Mouse (Mus musculus): ENCODE measurements around the gene A630089N07Rik. TPM values are rescaled to one million over a fixed set of nuclear protein-coding genes. Genes with fewer than 3 reads are reported as not detected.

Gene A630089N07Rik
- polyA plus RNA-seq, 1 experiment from 2014 or later = 12.6 TPM

DNA sequence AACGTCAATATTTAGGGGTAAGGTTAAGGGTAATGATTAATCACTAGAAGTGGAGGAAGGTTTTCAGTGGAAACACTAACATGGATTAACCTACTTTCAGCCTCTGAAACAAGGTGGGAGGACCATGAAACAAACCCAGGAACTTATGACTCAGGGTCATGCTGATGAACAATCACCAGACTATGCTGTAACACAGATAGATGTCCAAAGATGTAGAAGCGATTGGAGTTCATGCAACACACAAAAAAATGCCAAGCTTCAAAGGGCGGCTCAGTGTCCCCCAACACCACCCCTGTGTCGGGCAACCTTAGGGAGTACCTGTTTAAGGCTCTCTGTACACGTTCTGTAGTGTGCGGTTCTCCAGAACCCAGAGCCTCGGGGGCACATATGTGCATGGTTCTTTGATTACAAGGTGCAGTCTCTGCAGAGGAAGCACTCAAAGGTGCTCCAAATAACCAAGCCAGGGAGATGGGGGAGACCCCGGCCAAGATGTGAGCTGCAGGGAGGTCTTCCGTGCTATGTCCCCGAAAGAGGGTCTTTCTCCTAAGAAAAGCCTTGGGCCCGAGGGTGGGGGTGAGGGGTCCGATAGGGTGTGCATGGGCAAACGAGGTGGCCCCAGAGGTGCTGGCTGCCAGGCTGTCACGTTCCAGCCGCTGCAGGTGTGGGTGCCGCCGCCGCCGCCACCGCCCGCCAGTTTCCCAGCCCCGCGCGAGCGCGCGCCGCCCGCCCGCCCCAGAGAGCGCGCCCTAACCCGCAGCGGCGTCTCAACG, 120.7 kb downstream of the A630089N07Rik start:
- Histone ChIP-seq H3K9me3 (replicated peaks) (no peaks in the 10 kb centered on the region), H3K36me3 (peaks cover 2% of the 10 kb centered on the region; the same call in 1 of the 2 replicates), H3K4me3 (replicated peaks) (peak overlapping the region; percentile 76), H3K9ac (replicated peaks) (peak overlapping the region; percentile 94), H3K27me3 (replicated peaks) (no peaks in the 10 kb centered on the region), H3K27ac (replicated peaks) (peak overlapping the region; percentile 99), H3K4me1 (peaks cover 20% of the 10 kb centered on the region), H3K4me2 (peak overlapping the region; percentile 89)
- peak; percentile 11; the same call in 1 of the 2 replicates for ATAC-seq (ENCODE audit: low FRiP score)
- WGBS = 8% methylated on average over 31 of the region's 36 CpGs

DNA sequence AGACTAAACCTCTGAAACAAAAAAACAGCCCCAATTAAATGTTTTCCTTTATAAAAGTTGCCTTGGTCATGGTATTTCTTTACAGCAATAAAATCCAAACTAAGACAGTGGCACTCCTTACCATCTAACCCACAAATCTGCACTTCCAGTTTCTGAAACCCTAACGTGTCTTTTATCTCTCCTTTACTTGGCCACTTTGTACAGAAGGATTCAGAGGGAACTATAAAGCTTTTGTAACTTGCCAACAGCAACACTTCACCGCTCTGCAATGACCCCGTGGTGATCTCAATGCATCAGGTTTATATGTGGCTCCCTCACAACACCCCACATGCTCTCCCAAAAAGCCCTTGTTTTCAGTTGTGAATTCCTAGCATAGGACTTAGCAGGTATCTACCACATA, 121.9 kb downstream of the A630089N07Rik start:
- Histone ChIP-seq H3K36me3 (peaks cover 14% of the 10 kb centered on the region), H3K4me3 (replicated peaks) (no peak overlapping the region), H3K27ac (replicated peaks) (no peak overlapping the region), H3K4me2 (0 out of 2 replicates have a peak overlapping the region, but pooled peaks have one; percentile 89), H3K9me3 (replicated peaks) (no peaks in the 10 kb centered on the region), H3K27me3 (replicated peaks) (no peaks in the 10 kb centered on the region), H3K4me1 (peaks cover 20% of the 10 kb centered on the region), H3K9ac (replicated peaks) (no peak overlapping the region)
- no peak for ATAC-seq (ENCODE audit: low FRiP score)
- WGBS = 83% methylated on average over 3 of the region's 3 CpGs

DNA sequence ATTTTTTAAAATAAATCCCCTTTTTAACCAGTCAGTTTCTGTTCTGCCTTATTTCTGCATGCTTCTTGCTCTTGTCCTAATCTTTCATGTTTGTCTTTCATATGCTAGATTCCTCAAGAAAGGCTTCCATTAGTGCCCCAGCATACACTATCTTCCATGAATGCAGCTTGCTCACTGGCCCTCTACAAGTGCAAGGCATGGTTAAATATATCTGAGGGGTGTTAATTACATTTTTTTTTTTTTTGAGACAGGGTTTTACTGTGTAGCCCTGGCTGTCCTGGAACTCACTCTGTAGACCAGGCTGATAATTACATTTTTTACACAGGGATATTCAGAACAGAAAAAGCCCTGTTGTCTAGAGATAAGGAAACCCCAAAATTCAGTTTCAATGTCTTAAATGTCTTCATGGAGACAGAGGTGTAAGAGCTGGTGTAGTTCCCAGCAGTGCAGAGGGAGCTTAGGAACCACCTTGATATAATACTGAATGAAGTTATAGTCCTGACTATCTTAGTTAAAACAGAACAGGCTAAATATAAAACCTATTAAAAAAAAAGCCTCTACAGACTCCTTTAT, 123.8 kb downstream of the A630089N07Rik start:
- ATAC-seq (ENCODE audit: low FRiP score) = no peak
- Histone ChIP-seq H3K4me1 (peaks cover 20% of the 10 kb centered on the region), H3K9me3 (replicated peaks) (no peaks in the 10 kb centered on the region), H3K4me2 (no peak overlapping the region), H3K9ac (replicated peaks) (no peak overlapping the region), H3K4me3 (replicated peaks) (no peak overlapping the region), H3K27me3 (replicated peaks) (no peaks in the 10 kb centered on the region), H3K27ac (replicated peaks) (no peak overlapping the region), H3K36me3 (peaks cover 28% of the 10 kb centered on the region)

DNA sequence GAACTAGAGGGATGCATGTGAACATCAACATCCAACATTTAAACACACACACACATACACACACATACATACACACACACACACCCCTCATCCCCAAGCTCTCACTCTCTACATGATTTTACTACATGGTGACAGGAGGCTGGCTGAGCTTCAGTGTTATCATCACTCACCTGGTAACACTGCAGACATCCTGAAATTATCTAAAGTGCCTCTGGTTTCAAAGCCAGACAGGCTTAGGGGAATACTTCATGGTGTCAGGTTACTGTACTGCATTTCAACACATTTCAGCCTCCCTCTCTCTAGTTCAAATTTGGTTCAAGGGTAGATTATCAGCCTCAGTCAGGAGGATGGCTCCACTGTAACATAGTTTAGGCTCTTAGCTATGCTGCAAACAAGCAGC, 124.6 kb downstream of the A630089N07Rik start:
- H3K9ac ChIP-seq (replicated peaks) = no peak overlapping the region
- H3K4me1 ChIP-seq = peaks cover 13% of the 10 kb centered on the region
- no peaks in the 10 kb centered on the region for H3K27me3 ChIP-seq (replicated peaks)
- no peak overlapping the region for H3K27ac ChIP-seq (replicated peaks)
- H3K9me3 ChIP-seq (replicated peaks) = no peaks in the 10 kb centered on the region
- no peak overlapping the region for H3K4me3 ChIP-seq (replicated peaks)
- no peak overlapping the region for H3K4me2 ChIP-seq
- peaks cover 36% of the 10 kb centered on the region for H3K36me3 ChIP-seq
- no peak for ATAC-seq (ENCODE audit: low FRiP score)

DNA sequence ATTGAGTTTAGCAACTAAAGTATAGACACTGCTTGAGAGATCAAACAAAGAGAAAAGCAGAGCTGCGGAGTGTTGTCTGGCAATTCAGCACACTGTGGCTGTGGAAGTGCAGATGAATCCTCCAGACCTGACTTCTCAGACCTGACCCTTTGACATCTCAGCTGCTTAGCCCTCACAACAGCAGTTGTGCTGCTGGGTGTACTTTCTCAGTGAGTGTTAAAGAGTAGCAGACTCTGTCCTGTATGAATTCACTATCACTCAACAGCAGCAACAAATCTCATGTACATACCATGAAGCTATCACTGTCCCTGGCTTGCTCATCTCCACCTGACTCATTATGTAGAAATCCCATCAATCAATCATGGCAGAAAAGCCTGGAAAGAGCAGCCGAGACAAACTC, 126.2 kb downstream of the A630089N07Rik start:
- Histone ChIP-seq H3K36me3 (peaks cover 52% of the 10 kb centered on the region), H3K4me3 (replicated peaks) (no peak overlapping the region), H3K9me3 (replicated peaks) (no peaks in the 10 kb centered on the region), H3K4me1 (peaks cover 7% of the 10 kb centered on the region), H3K27me3 (replicated peaks) (no peaks in the 10 kb centered on the region), H3K27ac (replicated peaks) (no peak overlapping the region), H3K9ac (replicated peaks) (no peak overlapping the region), H3K4me2 (no peak overlapping the region)
- ATAC-seq (ENCODE audit: low FRiP score) = no peak
- WGBS = 85% methylated on average over 2 of the region's 2 CpGs

DNA sequence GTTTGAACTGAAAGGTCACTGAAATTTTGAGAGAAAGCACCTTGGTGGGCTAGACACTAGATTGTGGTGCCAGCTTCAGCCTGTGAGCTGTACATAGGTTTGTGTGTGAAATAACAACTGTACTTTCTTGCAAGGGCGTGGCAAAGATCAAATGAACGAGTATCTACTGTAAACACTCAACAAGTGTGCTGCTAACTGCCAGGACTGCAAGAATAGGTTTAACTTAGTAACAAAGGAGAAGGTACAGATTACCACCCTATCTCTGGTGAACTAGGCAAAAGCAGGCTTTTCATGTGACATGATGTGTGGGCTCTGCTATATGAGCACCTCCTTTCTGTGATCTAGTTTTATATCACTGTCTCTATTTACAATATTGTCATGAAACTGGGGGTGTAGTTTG, 128.9 kb downstream of the A630089N07Rik start:
- H3K4me2 ChIP-seq = no peak overlapping the region
- H3K9ac ChIP-seq (replicated peaks) = no peak overlapping the region
- 89% methylated on average over 2 of the region's 2 CpGs for WGBS
- no peaks in the 10 kb centered on the region for H3K9me3 ChIP-seq (replicated peaks)
- H3K4me3 ChIP-seq (replicated peaks) = no peak overlapping the region
- no peak for ATAC-seq (ENCODE audit: low FRiP score)
- no peaks in the 10 kb centered on the region for H3K4me1 ChIP-seq
- no peak overlapping the region for H3K27ac ChIP-seq (replicated peaks)
- H3K27me3 ChIP-seq (replicated peaks) = no peaks in the 10 kb centered on the region
- H3K36me3 ChIP-seq = peaks cover 72% of the 10 kb centered on the region

DNA sequence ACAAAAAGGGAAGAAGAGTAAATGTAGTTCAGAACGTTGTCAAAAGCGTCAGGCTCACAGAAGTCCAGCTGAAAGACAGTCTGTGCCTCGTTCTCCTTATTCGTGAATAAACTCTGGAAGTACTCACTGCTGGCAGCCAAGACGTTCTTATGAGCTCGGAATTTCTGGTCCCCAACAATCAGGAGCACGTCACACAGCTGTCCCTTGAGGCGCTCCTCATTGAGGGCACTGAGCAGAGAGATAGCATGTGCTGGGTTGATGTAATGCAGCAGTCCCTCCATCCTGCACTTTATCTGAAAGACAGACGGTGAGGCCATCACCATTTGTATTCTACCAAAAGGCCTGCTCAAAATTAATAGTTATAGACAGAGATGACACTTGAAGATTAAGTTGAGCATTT, 129.4 kb downstream of the A630089N07Rik start:
- WGBS = 94% methylated on average over 9 of the region's 9 CpGs
- Histone ChIP-seq H3K4me1 (no peaks in the 10 kb centered on the region), H3K4me3 (replicated peaks) (no peak overlapping the region), H3K9me3 (replicated peaks) (no peaks in the 10 kb centered on the region), H3K9ac (replicated peaks) (no peak overlapping the region), H3K27ac (replicated peaks) (no peak overlapping the region), H3K36me3 (peaks cover 74% of the 10 kb centered on the region), H3K4me2 (no peak overlapping the region), H3K27me3 (replicated peaks) (no peaks in the 10 kb centered on the region)
- no peak for ATAC-seq (ENCODE audit: low FRiP score)

DNA sequence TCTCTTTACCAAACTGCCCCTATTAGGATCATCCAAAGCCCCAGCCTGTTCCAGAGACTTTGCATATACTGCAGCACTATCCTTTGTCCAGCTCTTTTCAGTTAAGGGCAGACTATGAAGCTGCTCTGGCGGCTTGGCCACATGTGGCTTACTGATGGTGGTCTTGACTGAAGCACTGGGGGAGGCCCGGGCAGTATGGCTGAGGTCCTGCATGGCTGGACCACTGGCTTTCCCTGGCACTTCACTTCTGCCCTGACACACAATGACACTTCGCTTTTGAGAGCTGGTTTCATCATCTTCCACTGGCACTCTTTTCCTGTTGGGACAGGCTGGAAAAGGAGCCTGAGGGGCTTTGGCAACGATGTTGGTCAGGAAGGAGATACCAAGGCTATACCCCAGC, 129.9 kb downstream of the A630089N07Rik start:
- H3K27ac ChIP-seq (replicated peaks) = no peak overlapping the region
- H3K27me3 ChIP-seq (replicated peaks) = no peaks in the 10 kb centered on the region
- peaks cover 74% of the 10 kb centered on the region for H3K36me3 ChIP-seq
- WGBS = 96% methylated on average over 4 of the region's 4 CpGs
- no peak overlapping the region for H3K4me2 ChIP-seq
- no peaks in the 10 kb centered on the region for H3K4me1 ChIP-seq
- H3K9ac ChIP-seq (replicated peaks) = no peak overlapping the region
- H3K4me3 ChIP-seq (replicated peaks) = no peak overlapping the region
- no peak for ATAC-seq (ENCODE audit: low FRiP score)
- no peaks in the 10 kb centered on the region for H3K9me3 ChIP-seq (replicated peaks)

Other genes with a start within 250 kb of the A630089N07Rik start
- 9.4 and 10.1 TPM in 2 replicates for gene Prdm15, start 230.6 kb downstream of the A630089N07Rik start, polyA plus RNA-seq (2015; fragmentation: Nextera tagmentation; extraction: Ambion mirVana)
- gene C2cd2, start 119.9 kb downstream of the A630089N07Rik start, polyA plus RNA-seq (2015; fragmentation: Nextera tagmentation; extraction: Ambion mirVana) = 18.4 and 20.6 TPM in 2 replicates
- 11.8 and 12.3 TPM in 2 replicates for gene Zbtb21, start 119.8 kb downstream of the A630089N07Rik start, polyA plus RNA-seq (2015; fragmentation: Nextera tagmentation; extraction: Ambion mirVana)
- gene B230307C23Rik, start 85.1 kb downstream of the A630089N07Rik start, polyA plus RNA-seq (2015; fragmentation: Nextera tagmentation; extraction: Ambion mirVana) = 17.7 and 20.1 TPM in 2 replicates